Mouse (Mus musculus): Measurements from ENCODE around the gene Fxyd4. TPM values are rescaled to one million over a fixed set of nuclear protein-coding genes. Genes with fewer than 3 reads are reported as not detected.
A peak's percentile ranks its signal among the peaks of the same experiment; 100 is the strongest.

Gene Fxyd4
- total and polyA plus RNA-seq, 2 experiments = 0.18 TPM; not detected in 1

DNA sequence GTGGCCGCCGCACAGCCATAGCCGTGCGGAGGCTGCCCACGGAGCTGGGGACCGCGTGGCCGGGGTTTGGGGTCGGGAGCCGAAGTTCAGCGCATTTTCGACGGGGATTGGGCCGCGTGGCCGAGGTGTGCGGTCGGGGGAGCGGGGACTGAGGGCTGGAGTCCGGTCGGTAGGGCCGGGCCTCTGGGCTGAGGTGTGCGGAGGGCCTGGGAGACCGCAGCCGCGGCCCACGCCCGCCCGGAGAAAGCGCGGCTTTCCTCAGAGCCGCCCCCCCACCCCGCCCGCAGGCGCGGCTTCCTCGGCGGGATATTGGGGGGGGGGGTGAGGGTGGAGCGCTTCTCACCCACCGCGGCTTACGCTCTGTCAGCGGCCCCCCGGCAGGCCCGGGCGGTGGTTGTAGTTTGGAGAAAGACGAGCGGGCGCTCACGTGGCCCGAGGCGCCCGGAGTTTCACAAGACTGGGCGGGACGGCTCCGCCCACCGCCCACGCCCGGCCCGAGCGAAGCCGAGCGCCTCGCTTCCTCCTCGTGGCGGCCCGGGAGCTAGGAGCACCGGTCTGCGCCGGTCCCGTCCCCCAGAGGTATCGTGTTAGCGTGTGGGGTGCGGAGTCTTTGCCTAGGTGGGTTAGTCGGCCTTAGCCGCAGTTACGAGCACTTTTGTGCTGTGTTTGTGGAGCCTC lies 30.1 kb downstream of the Fxyd4 start:
- Histone ChIP-seq H3K27me3 (ENCODE audit: control insufficient read depth, insufficient read depth, low read length) (no peaks in the 10 kb centered on the region), H3K36me3 (ENCODE audit: control insufficient read depth, insufficient read depth, low read length) (no peaks in the 10 kb centered on the region), H3K9ac (ENCODE audit: low read depth, low read length) (peak overlapping the region; percentile 100), H3K27ac (replicated peaks; ENCODE audit: insufficient read depth, low read depth, low read length) (peak overlapping the region; percentile 94), H3K79me2 (ENCODE audit: control insufficient read depth, insufficient read depth, low read length) (peaks cover 24% of the 10 kb centered on the region), H3K4me3 (ENCODE audit: insufficient read depth, low read depth, low read length) (peak overlapping the region; percentile 90), H3K4me1 (ENCODE audit: control insufficient read depth, insufficient read depth, low read length) (peaks cover 11% of the 10 kb centered on the region)
- 0 out of 2 replicates have a peak, but pooled peaks have one; percentile 2 for TF ChIP-seq CTCF (IDR thresholded peaks at IDR 0.05; ENCODE audit: low read depth, low read length)
- peak; percentile 62; the same call in 1 of the 2 replicates for TF ChIP-seq POLR2A (IDR thresholded peaks at IDR 0.05; ENCODE audit: extremely low read depth, insufficient read depth, low read length)
- DNase-seq (ENCODE audit: extremely low read depth, low read depth, low spot score) = peak; percentile 65
- under 1% methylated on average over 74 of the region's 77 CpGs for WGBS

DNA sequence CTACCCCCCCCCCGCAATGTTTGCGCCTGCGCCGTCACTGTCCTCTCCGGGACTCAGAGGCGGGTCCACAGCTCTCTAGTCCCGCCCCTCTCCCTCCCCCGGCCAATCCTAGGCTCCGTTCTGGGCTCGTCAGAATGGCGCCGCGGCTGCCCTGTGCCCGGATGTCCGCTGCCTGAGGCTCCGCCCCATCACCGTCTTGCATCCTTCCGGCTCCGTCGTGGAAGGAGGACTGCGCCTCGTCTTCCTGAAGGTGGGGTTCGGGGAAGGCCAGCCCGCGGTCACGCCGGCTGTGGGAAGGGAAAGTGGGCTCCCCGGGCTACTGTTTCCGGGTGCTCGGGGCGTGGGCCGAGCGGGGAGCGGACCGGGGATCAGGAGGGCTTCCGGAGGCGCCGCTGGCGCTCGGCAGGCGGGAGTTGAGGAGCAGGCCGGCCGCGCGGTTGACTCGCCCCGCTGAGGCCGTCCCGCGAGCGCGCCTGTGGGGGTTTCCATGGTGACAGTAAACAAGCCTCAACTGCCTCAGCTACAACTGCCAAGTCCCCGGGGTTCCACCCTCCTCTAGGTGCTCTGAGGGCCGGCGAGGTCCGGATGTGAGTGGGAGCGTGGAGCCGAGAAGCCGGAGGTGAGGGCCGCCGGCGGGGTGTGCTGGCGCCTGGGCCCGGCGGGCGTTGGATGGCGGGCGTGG lies 30.8 kb downstream of the Fxyd4 start:
- TF ChIP-seq POLR2A (IDR thresholded peaks at IDR 0.05; ENCODE audit: extremely low read depth, insufficient read depth, low read length) (peak; percentile 77), CTCF (IDR thresholded peaks at IDR 0.05; ENCODE audit: low read depth, low read length) (no peak)
- peaks cover 11% of the 10 kb centered on the region for H3K4me1 ChIP-seq (ENCODE audit: control insufficient read depth, insufficient read depth, low read length)
- H3K27me3 ChIP-seq (ENCODE audit: control insufficient read depth, insufficient read depth, low read length) = no peaks in the 10 kb centered on the region
- peaks cover 24% of the 10 kb centered on the region for H3K79me2 ChIP-seq (ENCODE audit: control insufficient read depth, insufficient read depth, low read length)
- peak overlapping the region; percentile 100 for H3K9ac ChIP-seq (ENCODE audit: low read depth, low read length)
- WGBS = under 1% methylated on average over 66 of the region's 68 CpGs
- DNase-seq (ENCODE audit: extremely low read depth, low read depth, low spot score) = peak; percentile 90
- H3K4me3 ChIP-seq (ENCODE audit: insufficient read depth, low read depth, low read length) = peak overlapping the region; percentile 90
- no peaks in the 10 kb centered on the region for H3K36me3 ChIP-seq (ENCODE audit: control insufficient read depth, insufficient read depth, low read length)
- peak overlapping the region; percentile 94 for H3K27ac ChIP-seq (replicated peaks; ENCODE audit: insufficient read depth, low read depth, low read length)

DNA sequence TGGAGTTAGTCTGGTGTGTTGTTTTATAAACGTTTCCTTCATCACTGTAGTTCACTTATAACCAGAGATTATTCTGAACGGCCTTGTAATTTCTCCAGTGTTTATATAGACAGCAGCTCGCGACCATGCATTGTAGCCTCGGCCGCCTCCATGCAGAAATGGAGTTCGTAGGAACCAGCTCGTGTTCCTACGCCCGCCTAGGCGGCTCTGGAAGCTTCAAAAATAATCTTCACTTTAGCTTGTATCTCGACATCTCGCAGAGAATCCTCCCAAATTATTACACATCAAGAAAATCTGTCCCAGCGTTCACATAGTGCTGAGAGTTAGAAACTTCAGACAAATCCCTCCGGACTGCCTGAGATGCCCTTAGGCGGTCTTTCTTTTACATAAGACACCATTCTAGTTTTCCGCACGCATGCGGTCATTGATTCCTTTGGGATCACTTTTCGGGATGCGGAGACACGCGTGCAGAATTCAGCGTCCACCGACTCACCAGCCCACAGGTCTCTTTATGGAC lies 31.4 kb downstream of the Fxyd4 start:
- Histone ChIP-seq H3K79me2 (ENCODE audit: control insufficient read depth, insufficient read depth, low read length) (peaks cover 24% of the 10 kb centered on the region), H3K4me3 (ENCODE audit: insufficient read depth, low read depth, low read length) (peak overlapping the region; percentile 57), H3K9ac (ENCODE audit: low read depth, low read length) (peak overlapping the region; percentile 74), H3K36me3 (ENCODE audit: control insufficient read depth, insufficient read depth, low read length) (no peaks in the 10 kb centered on the region), H3K27me3 (ENCODE audit: control insufficient read depth, insufficient read depth, low read length) (no peaks in the 10 kb centered on the region), H3K27ac (replicated peaks; ENCODE audit: insufficient read depth, low read depth, low read length) (peak overlapping the region; percentile 87), H3K4me1 (ENCODE audit: control insufficient read depth, insufficient read depth, low read length) (peaks cover 11% of the 10 kb centered on the region)
- TF ChIP-seq CTCF (IDR thresholded peaks at IDR 0.05; ENCODE audit: low read depth, low read length) = no peak
- no peak for TF ChIP-seq POLR2A (IDR thresholded peaks at IDR 0.05; ENCODE audit: extremely low read depth, insufficient read depth, low read length)
- DNase-seq (ENCODE audit: extremely low read depth, low read depth, low spot score) = no peak
- WGBS = under 1% methylated on average over 25 of the region's 25 CpGs

DNA sequence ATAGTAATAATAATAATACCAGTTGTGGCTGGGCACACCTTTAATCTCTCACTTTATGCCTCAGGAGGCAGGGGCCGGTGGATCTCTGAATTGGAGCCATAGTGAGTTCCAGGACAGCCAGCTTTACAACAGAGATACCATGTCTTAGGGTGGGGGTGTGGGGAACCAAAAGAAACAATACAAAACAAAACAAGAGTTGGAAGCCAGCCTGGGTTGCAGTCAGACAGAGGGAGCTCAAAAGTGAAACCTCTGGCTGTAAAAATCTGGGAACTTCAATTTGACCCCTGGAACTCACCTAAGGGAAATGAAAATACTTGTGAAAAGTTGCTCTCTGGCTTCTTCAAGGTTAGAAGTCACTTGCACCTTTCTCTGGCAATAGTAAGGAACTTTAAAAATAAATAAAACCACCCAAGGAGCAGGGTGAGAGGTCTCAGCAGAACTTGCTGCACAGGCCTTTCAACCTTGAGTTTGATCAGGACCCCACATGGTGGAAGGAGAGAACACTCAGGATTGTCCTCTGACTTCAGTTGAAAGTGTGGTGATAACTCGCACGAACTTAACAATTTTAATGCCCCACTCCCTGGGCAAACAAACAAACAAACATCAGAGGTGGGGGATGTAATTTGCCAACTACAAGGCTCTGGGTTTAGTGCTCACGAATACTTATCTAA lies 32.1 kb downstream of the Fxyd4 start:
- no peak for TF ChIP-seq CTCF (IDR thresholded peaks at IDR 0.05; ENCODE audit: low read depth, low read length)
- TF ChIP-seq POLR2A (IDR thresholded peaks at IDR 0.05; ENCODE audit: extremely low read depth, insufficient read depth, low read length) = no peak
- no peaks in the 10 kb centered on the region for H3K36me3 ChIP-seq (ENCODE audit: control insufficient read depth, insufficient read depth, low read length)
- peak overlapping the region; percentile 20; the same call in 1 of the 2 replicates for H3K4me3 ChIP-seq (ENCODE audit: insufficient read depth, low read depth, low read length)
- H3K79me2 ChIP-seq (ENCODE audit: control insufficient read depth, insufficient read depth, low read length) = peaks cover 21% of the 10 kb centered on the region
- H3K4me1 ChIP-seq (ENCODE audit: control insufficient read depth, insufficient read depth, low read length) = peaks cover 11% of the 10 kb centered on the region
- H3K27me3 ChIP-seq (ENCODE audit: control insufficient read depth, insufficient read depth, low read length) = no peaks in the 10 kb centered on the region
- DNase-seq (ENCODE audit: extremely low read depth, low read depth, low spot score) = peak; percentile 53
- WGBS = 9% methylated on average over 4 of the region's 4 CpGs
- peak overlapping the region; percentile 87 for H3K27ac ChIP-seq (replicated peaks; ENCODE audit: insufficient read depth, low read depth, low read length)
- H3K9ac ChIP-seq (ENCODE audit: low read depth, low read length) = peak overlapping the region; percentile 62

DNA sequence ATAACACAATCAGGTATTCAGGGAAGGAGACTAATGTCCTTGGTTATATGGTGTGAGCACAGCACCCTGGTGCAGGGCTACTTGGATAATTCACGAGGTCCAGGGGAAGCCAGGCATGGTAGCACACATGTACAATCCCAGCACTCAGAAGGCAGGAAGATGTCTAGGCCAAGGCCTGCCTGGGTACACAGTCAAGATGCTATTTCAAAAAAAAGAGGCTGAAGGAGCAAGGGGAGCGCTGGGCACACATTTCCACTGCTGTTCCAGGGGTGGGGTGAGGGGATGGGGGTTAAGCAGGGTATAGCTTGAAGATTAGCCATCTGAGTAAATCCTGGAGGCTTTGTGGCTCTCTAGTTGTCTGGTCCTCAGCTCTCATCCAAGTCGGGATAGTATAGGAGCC lies 33.7 kb downstream of the Fxyd4 start:
- no peak for TF ChIP-seq POLR2A (IDR thresholded peaks at IDR 0.05; ENCODE audit: extremely low read depth, insufficient read depth, low read length)
- Histone ChIP-seq H3K27ac (replicated peaks; ENCODE audit: insufficient read depth, low read depth, low read length) (no peak overlapping the region), H3K4me1 (ENCODE audit: control insufficient read depth, insufficient read depth, low read length) (peaks cover 2% of the 10 kb centered on the region), H3K27me3 (ENCODE audit: control insufficient read depth, insufficient read depth, low read length) (no peaks in the 10 kb centered on the region), H3K79me2 (ENCODE audit: control insufficient read depth, insufficient read depth, low read length) (peaks cover 13% of the 10 kb centered on the region), H3K4me3 (ENCODE audit: insufficient read depth, low read depth, low read length) (no peak overlapping the region), H3K36me3 (ENCODE audit: control insufficient read depth, insufficient read depth, low read length) (no peaks in the 10 kb centered on the region), H3K9ac (ENCODE audit: low read depth, low read length) (no peak overlapping the region)
- 90% methylated on average over 3 of the region's 3 CpGs for WGBS
- no peak for DNase-seq (ENCODE audit: extremely low read depth, low read depth, low spot score)

Data from liver, adult 2 months (tissue).